Mouse (Mus musculus): Measurements from ENCODE around the gene Telo2. TPM values are rescaled to one million over a fixed set of nuclear protein-coding genes. Genes with fewer than 3 reads are reported as not detected.

Gene Telo2
- polyA plus RNA-seq (2015; fragmentation: Nextera tagmentation; extraction: Ambion mirVana) = 54.6 and 60.8 TPM in 2 replicates

GRCm38 (mm10) chr17:25115664-25116432 lies at the start of gene Telo2:
Gene Telo2 (minus strand): TSS chr17:25115967.
- Histone ChIP-seq H3K9ac (ENCODE audit: low read depth, low read length) (peak within 1 kb of the TSS; percentile 78), H3K27ac (ENCODE audit: low read depth, low read length) (peak within 1 kb of the TSS; percentile 91), H3K9me3 (ENCODE audit: control insufficient read depth, low read length) (no peaks in the 10 kb centered on the region), H3K36me3 (ENCODE audit: control insufficient read depth, insufficient read depth, low read length) (0 out of 2 replicates have a peak, but pooled peaks cover 3% of the 10 kb centered on the region), H3K4me2 (ENCODE audit: low read length) (peak within 1 kb of the TSS; percentile 97), H3K4me1 (ENCODE audit: control insufficient read depth, insufficient read depth, low read depth, low read length) (peaks cover 12% of the 10 kb centered on the region), H3K4me3 (ENCODE audit: low read length) (peak within 1 kb of the TSS; percentile 69), H3K27me3 (replicated peaks; ENCODE audit: control insufficient read depth, insufficient read depth, low read length) (no peaks in the 10 kb centered on the region)
- WGBS = 3% methylated on average over 40 of the region's 40 CpGs
- peak; percentile 96 for ATAC-seq

GRCm38 (mm10) chr17:25164770-25165169 lies 49.0 kb upstream of the Telo2 start:
- H3K27ac ChIP-seq (ENCODE audit: low read depth, low read length) = no peak overlapping the region
- H3K27me3 ChIP-seq (replicated peaks; ENCODE audit: control insufficient read depth, insufficient read depth, low read length) = no peaks in the 10 kb centered on the region
- no peak overlapping the region for H3K9ac ChIP-seq (ENCODE audit: low read depth, low read length)
- H3K4me3 ChIP-seq (ENCODE audit: low read length) = no peak overlapping the region
- WGBS = 92% methylated on average over 3 of the region's 3 CpGs
- H3K9me3 ChIP-seq (ENCODE audit: control insufficient read depth, low read length) = no peaks in the 10 kb centered on the region
- peaks cover 16% of the 10 kb centered on the region for H3K36me3 ChIP-seq (ENCODE audit: control insufficient read depth, insufficient read depth, low read length)
- H3K4me2 ChIP-seq (ENCODE audit: low read length) = no peak overlapping the region
- ATAC-seq = no peak
- no peaks in the 10 kb centered on the region for H3K4me1 ChIP-seq (ENCODE audit: control insufficient read depth, insufficient read depth, low read depth, low read length)

- peaks cover 25% of the 10 kb centered on the region for H3K36me3 ChIP-seq (ENCODE audit: control insufficient read depth, insufficient read depth, low read length)
- H3K27me3 ChIP-seq (replicated peaks; ENCODE audit: control insufficient read depth, insufficient read depth, low read length) = no peaks in the 10 kb centered on the region
- no peaks in the 10 kb centered on the region for H3K9me3 ChIP-seq (ENCODE audit: control insufficient read depth, low read length)
- ATAC-seq = no peak
- H3K4me2 ChIP-seq (ENCODE audit: low read length) = no peak overlapping the region
- no peaks in the 10 kb centered on the region for H3K4me1 ChIP-seq (ENCODE audit: control insufficient read depth, insufficient read depth, low read depth, low read length)
- no peak overlapping the region for H3K9ac ChIP-seq (ENCODE audit: low read depth, low read length)
- H3K4me3 ChIP-seq (ENCODE audit: low read length) = no peak overlapping the region
- WGBS = 75% methylated on average over 7 of the region's 7 CpGs
- H3K27ac ChIP-seq (ENCODE audit: low read depth, low read length) = no peak overlapping the region
These were observed 47.6 kb upstream of the Telo2 start for GRCm38 (mm10) chr17:25163387-25163786.

- no peak for ATAC-seq
- no peak within 1 kb of the TSS for H3K27ac ChIP-seq (ENCODE audit: low read depth, low read length)
- H3K36me3 ChIP-seq (ENCODE audit: control insufficient read depth, insufficient read depth, low read length) = peaks cover 25% of the 10 kb centered on the region
- no peak within 1 kb of the TSS for H3K4me3 ChIP-seq (ENCODE audit: low read length)
- H3K9ac ChIP-seq (ENCODE audit: low read depth, low read length) = no peak within 1 kb of the TSS
- H3K27me3 ChIP-seq (replicated peaks; ENCODE audit: control insufficient read depth, insufficient read depth, low read length) = no peaks in the 10 kb centered on the region
- H3K4me2 ChIP-seq (ENCODE audit: low read length) = no peak within 1 kb of the TSS
- WGBS = 82% methylated on average over 1 of the region's 1 CpGs
- H3K4me1 ChIP-seq (ENCODE audit: control insufficient read depth, insufficient read depth, low read depth, low read length) = no peaks in the 10 kb centered on the region
- no peaks in the 10 kb centered on the region for H3K9me3 ChIP-seq (ENCODE audit: control insufficient read depth, low read length)
These were observed 46.4 kb upstream of the Telo2 start, which contains the start of gene Ccdc154 for GRCm38 (mm10) chr17:25162161-25162560. Gene Ccdc154 (plus strand): TSS chr17:25162461.

- Histone ChIP-seq H3K4me1 (ENCODE audit: control insufficient read depth, insufficient read depth, low read depth, low read length) (peaks cover 2% of the 10 kb centered on the region; the same call in 1 of the 2 replicates), H3K4me2 (ENCODE audit: low read length) (no peak overlapping the region), H3K9ac (ENCODE audit: low read depth, low read length) (no peak overlapping the region), H3K36me3 (ENCODE audit: control insufficient read depth, insufficient read depth, low read length) (peaks cover 2% of the 10 kb centered on the region; the same call in 1 of the 2 replicates), H3K4me3 (ENCODE audit: low read length) (no peak overlapping the region), H3K27me3 (replicated peaks; ENCODE audit: control insufficient read depth, insufficient read depth, low read length) (no peaks in the 10 kb centered on the region), H3K9me3 (ENCODE audit: control insufficient read depth, low read length) (no peaks in the 10 kb centered on the region), H3K27ac (ENCODE audit: low read depth, low read length) (no peak overlapping the region)
- 65% methylated on average over 4 of the region's 4 CpGs for WGBS
- no peak for ATAC-seq
These were observed 24.2 kb upstream of the Telo2 start for GRCm38 (mm10) chr17:25139960-25140359.

- WGBS = 90% methylated on average over 1 of the region's 1 CpGs
- Histone ChIP-seq H3K27ac (ENCODE audit: low read depth, low read length) (no peak overlapping the region), H3K36me3 (ENCODE audit: control insufficient read depth, insufficient read depth, low read length) (peaks cover 2% of the 10 kb centered on the region; the same call in 1 of the 2 replicates), H3K4me1 (ENCODE audit: control insufficient read depth, insufficient read depth, low read depth, low read length) (peaks cover 11% of the 10 kb centered on the region), H3K4me3 (ENCODE audit: low read length) (no peak overlapping the region), H3K9ac (ENCODE audit: low read depth, low read length) (no peak overlapping the region), H3K27me3 (replicated peaks; ENCODE audit: control insufficient read depth, insufficient read depth, low read length) (no peaks in the 10 kb centered on the region), H3K9me3 (ENCODE audit: control insufficient read depth, low read length) (no peaks in the 10 kb centered on the region), H3K4me2 (ENCODE audit: low read length) (no peak overlapping the region)
- no peak for ATAC-seq
These were observed 23.0 kb upstream of the Telo2 start for GRCm38 (mm10) chr17:25138803-25139202.

GRCm38 (mm10) chr17:25135622-25136021 lies 19.9 kb upstream of the Telo2 start:
- Histone ChIP-seq H3K4me3 (ENCODE audit: low read length) (no peak overlapping the region), H3K27me3 (replicated peaks; ENCODE audit: control insufficient read depth, insufficient read depth, low read length) (no peaks in the 10 kb centered on the region), H3K27ac (ENCODE audit: low read depth, low read length) (no peak overlapping the region), H3K4me1 (ENCODE audit: control insufficient read depth, insufficient read depth, low read depth, low read length) (peaks cover 11% of the 10 kb centered on the region), H3K4me2 (ENCODE audit: low read length) (no peak overlapping the region), H3K36me3 (ENCODE audit: control insufficient read depth, insufficient read depth, low read length) (peaks cover 1% of the 10 kb centered on the region; the same call in 1 of the 2 replicates), H3K9me3 (ENCODE audit: control insufficient read depth, low read length) (no peaks in the 10 kb centered on the region), H3K9ac (ENCODE audit: low read depth, low read length) (no peak overlapping the region)
- WGBS = 91% methylated on average over 6 of the region's 6 CpGs
- ATAC-seq = no peak

- peak within 1 kb of the TSS; percentile 79 for H3K9ac ChIP-seq (ENCODE audit: low read depth, low read length)
- H3K27ac ChIP-seq (ENCODE audit: low read depth, low read length) = peak within 1 kb of the TSS; percentile 61
- peaks cover 11% of the 10 kb centered on the region for H3K4me1 ChIP-seq (ENCODE audit: control insufficient read depth, insufficient read depth, low read depth, low read length)
- ATAC-seq = peak; percentile 96
- no peaks in the 10 kb centered on the region for H3K36me3 ChIP-seq (ENCODE audit: control insufficient read depth, insufficient read depth, low read length)
- H3K9me3 ChIP-seq (ENCODE audit: control insufficient read depth, low read length) = no peaks in the 10 kb centered on the region
- no peaks in the 10 kb centered on the region for H3K27me3 ChIP-seq (replicated peaks; ENCODE audit: control insufficient read depth, insufficient read depth, low read length)
- peak within 1 kb of the TSS; percentile 76 for H3K4me2 ChIP-seq (ENCODE audit: low read length)
- H3K4me3 ChIP-seq (ENCODE audit: low read length) = peak within 1 kb of the TSS; percentile 87
- under 1% methylated on average over 40 of the region's 40 CpGs for WGBS
These were observed 17.5 kb upstream of the Telo2 start, which contains the start of gene Clcn7 for GRCm38 (mm10) chr17:25133275-25133698. Gene Clcn7 (plus strand): TSS chr17:25133391.

GRCm38 (mm10) chr17:25130060-25130459 lies 14.3 kb upstream of the Telo2 start:
- no peaks in the 10 kb centered on the region; the same call in 1 of the 2 replicates for H3K27me3 ChIP-seq (replicated peaks; ENCODE audit: control insufficient read depth, insufficient read depth, low read length)
- no peaks in the 10 kb centered on the region for H3K36me3 ChIP-seq (ENCODE audit: control insufficient read depth, insufficient read depth, low read length)
- no peak overlapping the region for H3K4me2 ChIP-seq (ENCODE audit: low read length)
- H3K27ac ChIP-seq (ENCODE audit: low read depth, low read length) = no peak overlapping the region
- no peak for ATAC-seq
- H3K9me3 ChIP-seq (ENCODE audit: control insufficient read depth, low read length) = no peaks in the 10 kb centered on the region
- peaks cover 9% of the 10 kb centered on the region for H3K4me1 ChIP-seq (ENCODE audit: control insufficient read depth, insufficient read depth, low read depth, low read length)
- H3K4me3 ChIP-seq (ENCODE audit: low read length) = no peak overlapping the region
- 90% methylated on average over 1 of the region's 1 CpGs for WGBS
- no peak overlapping the region for H3K9ac ChIP-seq (ENCODE audit: low read depth, low read length)
